Mouse (Mus musculus): ENCODE measurements at regions not wholly inside any gene's neighbourhood (a gene's known extent, or its start where the extent isn't known, plus 50 kb on each side); places are given as distances from the start of the nearest gene placed in this dataset.

GRCm38 (mm10) chr4:100616161-100616915 is 137.7 kb downstream of the Ube2u start:
- H3K27ac ChIP-seq (ENCODE audit: low read depth, low read length) = no peak overlapping the region
- no peaks in the 10 kb centered on the region for H3K36me3 ChIP-seq (ENCODE audit: control insufficient read depth, insufficient read depth, low read length)
- no peak for DNase-seq (ENCODE audit: low spot score)
- no peak for ATAC-seq (replicated peaks; ENCODE audit: low FRiP score)
- no peaks in the 10 kb centered on the region for H3K4me1 ChIP-seq (replicated peaks; ENCODE audit: control insufficient read depth, insufficient read depth, low read length)
- H3K9ac ChIP-seq (ENCODE audit: low read length) = no peak overlapping the region
- 69% methylated on average over 8 of the region's 8 CpGs for WGBS
- no peak overlapping the region for H3K4me3 ChIP-seq (ENCODE audit: low read depth, low read length)
- H3K9me3 ChIP-seq (ENCODE audit: control insufficient read depth, low read length) = no peaks in the 10 kb centered on the region
- no peaks in the 10 kb centered on the region for H3K27me3 ChIP-seq (ENCODE audit: control insufficient read depth, insufficient read depth, low read length)
- H3K4me2 ChIP-seq (ENCODE audit: low read depth, low read length, severe bottlenecking) = no peak overlapping the region

DNA sequence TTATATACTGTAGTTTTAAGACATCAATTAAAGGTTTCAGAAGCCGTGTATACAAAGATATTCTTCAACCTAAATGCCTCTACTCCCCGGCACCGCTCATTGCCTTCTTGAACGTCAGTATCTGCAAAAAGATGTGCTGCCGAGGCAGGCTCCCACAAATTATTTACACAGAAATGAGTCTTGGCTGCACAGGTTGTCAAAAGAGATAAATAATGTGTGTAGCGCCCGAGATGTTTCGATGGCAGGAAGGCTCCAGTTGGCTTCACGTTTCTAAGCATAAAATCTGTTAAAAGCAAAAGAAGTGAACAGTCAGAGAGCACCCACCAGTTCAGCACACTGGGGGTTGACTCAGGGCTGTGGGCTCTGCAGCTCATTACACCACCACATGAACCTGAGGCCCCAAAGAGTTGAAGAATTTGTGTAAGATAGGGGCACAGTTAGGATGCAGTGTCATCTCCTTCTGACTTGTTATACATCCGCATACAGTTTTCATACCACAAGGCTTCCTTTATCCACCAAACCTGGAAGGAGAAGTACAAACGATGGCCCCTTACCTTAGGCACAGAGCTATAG is 138.4 kb downstream of the Ube2u start:
- H3K4me3 ChIP-seq (ENCODE audit: low read depth, low read length) = no peak overlapping the region
- ATAC-seq (replicated peaks; ENCODE audit: low FRiP score) (no peak), DNase-seq (ENCODE audit: low spot score) (no peak)
- no peaks in the 10 kb centered on the region for H3K4me1 ChIP-seq (replicated peaks; ENCODE audit: control insufficient read depth, insufficient read depth, low read length)
- no peaks in the 10 kb centered on the region for H3K36me3 ChIP-seq (ENCODE audit: control insufficient read depth, insufficient read depth, low read length)
- H3K27ac ChIP-seq (ENCODE audit: low read depth, low read length) = no peak overlapping the region
- H3K9me3 ChIP-seq (ENCODE audit: control insufficient read depth, low read length) = no peaks in the 10 kb centered on the region
- H3K4me2 ChIP-seq (ENCODE audit: low read depth, low read length, severe bottlenecking) = no peak overlapping the region
- WGBS = 88% methylated on average over 11 of the region's 11 CpGs
- H3K9ac ChIP-seq (ENCODE audit: low read length) = no peak overlapping the region
- no peaks in the 10 kb centered on the region for H3K27me3 ChIP-seq (ENCODE audit: control insufficient read depth, insufficient read depth, low read length)

- Histone ChIP-seq H3K27me3 (ENCODE audit: control insufficient read depth, insufficient read depth, low read length) (no peaks in the 10 kb centered on the region), H3K27ac (ENCODE audit: low read depth, low read length) (no peak overlapping the region), H3K4me3 (ENCODE audit: low read depth, low read length) (no peak overlapping the region), H3K4me2 (ENCODE audit: low read depth, low read length, severe bottlenecking) (no peak overlapping the region), H3K9me3 (ENCODE audit: control insufficient read depth, low read length) (no peaks in the 10 kb centered on the region), H3K36me3 (ENCODE audit: control insufficient read depth, insufficient read depth, low read length) (no peaks in the 10 kb centered on the region), H3K9ac (ENCODE audit: low read length) (no peak overlapping the region), H3K4me1 (replicated peaks; ENCODE audit: control insufficient read depth, insufficient read depth, low read length) (no peaks in the 10 kb centered on the region)
- ATAC-seq (replicated peaks; ENCODE audit: low FRiP score) (no peak), DNase-seq (ENCODE audit: low spot score) (no peak)
- WGBS = 92% methylated on average over 4 of the region's 5 CpGs
Observed at GRCm38 (mm10) chr4:100624656-100625055, 146.0 kb downstream of the Ube2u start.

DNA sequence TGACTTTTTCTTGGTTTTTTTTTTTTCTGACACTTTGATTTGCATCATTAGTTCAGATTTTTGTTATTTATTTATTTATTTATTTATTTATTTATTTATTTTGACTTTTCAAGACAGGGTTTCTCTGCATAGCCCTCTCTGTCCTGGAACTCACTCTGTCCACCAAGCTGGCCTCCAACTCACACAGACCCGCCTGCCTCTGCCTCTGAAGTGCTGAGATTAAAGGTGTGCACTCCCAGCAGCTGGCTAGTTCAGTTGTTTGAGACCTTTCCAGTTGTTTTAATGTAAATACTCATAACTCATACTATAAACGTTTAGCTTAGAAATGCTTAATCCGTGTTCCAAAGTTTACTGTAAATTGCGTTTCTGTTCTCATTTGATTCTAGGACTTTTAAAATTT is 147.9 kb downstream of the Ube2u start:
- WGBS = 88% methylated on average over 4 of the region's 4 CpGs

DNA sequence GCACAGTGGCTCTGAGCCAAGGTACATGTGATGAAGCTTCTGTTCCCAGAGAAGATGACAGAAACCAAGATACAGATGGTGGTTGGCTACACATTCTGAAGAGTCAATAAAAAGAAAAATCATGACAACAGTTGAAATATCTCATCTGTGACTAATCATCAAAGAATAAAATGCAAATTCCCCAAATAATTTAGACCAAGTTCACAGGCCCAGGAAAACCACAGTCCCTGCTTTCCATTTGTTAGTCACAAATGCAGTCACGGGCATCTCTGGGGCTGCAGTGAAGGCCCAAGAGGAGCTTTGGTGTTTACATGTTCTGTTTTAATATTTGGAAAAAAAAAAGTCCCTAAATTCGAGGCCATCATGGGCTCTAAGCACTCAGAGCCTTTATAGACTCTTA is 142.1 kb upstream of the Cachd1 start:
- DNase-seq (ENCODE audit: low spot score) = no peak
- H3K4me3 ChIP-seq (ENCODE audit: low read depth, low read length) = no peak overlapping the region
- no peaks in the 10 kb centered on the region; the same call in 1 of the 2 replicates for H3K9me3 ChIP-seq (ENCODE audit: control insufficient read depth, low read length)
- H3K27ac ChIP-seq (ENCODE audit: low read depth, low read length) = no peak overlapping the region
- no peak overlapping the region for H3K9ac ChIP-seq (ENCODE audit: low read length)
- H3K36me3 ChIP-seq (ENCODE audit: control insufficient read depth, insufficient read depth, low read length) = no peaks in the 10 kb centered on the region
- WGBS = 83% methylated on average over 2 of the region's 2 CpGs
- ATAC-seq (replicated peaks; ENCODE audit: low FRiP score) = no peak
- no peaks in the 10 kb centered on the region for H3K27me3 ChIP-seq (ENCODE audit: control insufficient read depth, insufficient read depth, low read length)
- peaks cover 2% of the 10 kb centered on the region; the same call in 1 of the 2 replicates for H3K4me1 ChIP-seq (replicated peaks; ENCODE audit: control insufficient read depth, insufficient read depth, low read length)
- no peak overlapping the region for H3K4me2 ChIP-seq (ENCODE audit: low read depth, low read length, severe bottlenecking)

More for the DNA sequence above, 147.9 kb downstream of the Ube2u start:
- Histone ChIP-seq H3K27ac (ENCODE audit: low read depth, low read length) (no peak overlapping the region), H3K4me2 (ENCODE audit: low read depth, low read length, severe bottlenecking) (no peak overlapping the region), H3K27me3 (ENCODE audit: control insufficient read depth, insufficient read depth, low read length) (no peaks in the 10 kb centered on the region), H3K4me3 (ENCODE audit: low read depth, low read length) (no peak overlapping the region), H3K9me3 (ENCODE audit: control insufficient read depth, low read length) (no peaks in the 10 kb centered on the region), H3K4me1 (replicated peaks; ENCODE audit: control insufficient read depth, insufficient read depth, low read length) (no peaks in the 10 kb centered on the region), H3K9ac (ENCODE audit: low read length) (no peak overlapping the region), H3K36me3 (ENCODE audit: control insufficient read depth, insufficient read depth, low read length) (no peaks in the 10 kb centered on the region)
- no peak for ATAC-seq (replicated peaks; ENCODE audit: low FRiP score)
- DNase-seq (ENCODE audit: low spot score) = no peak

GRCm38 (mm10) chr4:100637597-100637996 is 138.9 kb upstream of the Cachd1 start:
- Histone ChIP-seq H3K36me3 (ENCODE audit: control insufficient read depth, insufficient read depth, low read length) (no peaks in the 10 kb centered on the region), H3K4me3 (ENCODE audit: low read depth, low read length) (no peak overlapping the region), H3K4me2 (ENCODE audit: low read depth, low read length, severe bottlenecking) (no peak overlapping the region), H3K4me1 (replicated peaks; ENCODE audit: control insufficient read depth, insufficient read depth, low read length) (peaks cover 2% of the 10 kb centered on the region; the same call in 1 of the 2 replicates), H3K9ac (ENCODE audit: low read length) (no peak overlapping the region), H3K9me3 (ENCODE audit: control insufficient read depth, low read length) (no peaks in the 10 kb centered on the region), H3K27me3 (ENCODE audit: control insufficient read depth, insufficient read depth, low read length) (no peaks in the 10 kb centered on the region), H3K27ac (ENCODE audit: low read depth, low read length) (no peak overlapping the region)
- WGBS = 98% methylated on average over 2 of the region's 2 CpGs
- ATAC-seq (replicated peaks; ENCODE audit: low FRiP score) = no peak
- no peak for DNase-seq (ENCODE audit: low spot score)

GRCm38 (mm10) chr4:100661154-100661553 is 115.3 kb upstream of the Cachd1 start:
- Histone ChIP-seq H3K4me2 (ENCODE audit: low read depth, low read length, severe bottlenecking) (no peak overlapping the region), H3K4me1 (replicated peaks; ENCODE audit: control insufficient read depth, insufficient read depth, low read length) (no peaks in the 10 kb centered on the region), H3K27me3 (ENCODE audit: control insufficient read depth, insufficient read depth, low read length) (no peaks in the 10 kb centered on the region), H3K9me3 (ENCODE audit: control insufficient read depth, low read length) (no peaks in the 10 kb centered on the region), H3K27ac (ENCODE audit: low read depth, low read length) (no peak overlapping the region), H3K9ac (ENCODE audit: low read length) (no peak overlapping the region), H3K36me3 (ENCODE audit: control insufficient read depth, insufficient read depth, low read length) (no peaks in the 10 kb centered on the region), H3K4me3 (ENCODE audit: low read depth, low read length) (no peak overlapping the region)
- WGBS = 88% methylated on average over 1 of the region's 1 CpGs
- ATAC-seq (replicated peaks; ENCODE audit: low FRiP score) (no peak), DNase-seq (ENCODE audit: low spot score) (no peak)

- ATAC-seq (replicated peaks; ENCODE audit: low FRiP score) (no peak), DNase-seq (ENCODE audit: low spot score) (peak; percentile 65)
- H3K27ac ChIP-seq (ENCODE audit: low read depth, low read length) = no peak overlapping the region
- H3K4me3 ChIP-seq (ENCODE audit: low read depth, low read length) = no peak overlapping the region
- no peaks in the 10 kb centered on the region for H3K27me3 ChIP-seq (ENCODE audit: control insufficient read depth, insufficient read depth, low read length)
- no peaks in the 10 kb centered on the region for H3K36me3 ChIP-seq (ENCODE audit: control insufficient read depth, insufficient read depth, low read length)
- no peak overlapping the region for H3K9ac ChIP-seq (ENCODE audit: low read length)
- no peaks in the 10 kb centered on the region for H3K4me1 ChIP-seq (replicated peaks; ENCODE audit: control insufficient read depth, insufficient read depth, low read length)
- no peaks in the 10 kb centered on the region for H3K9me3 ChIP-seq (ENCODE audit: control insufficient read depth, low read length)
- 53% methylated on average over 5 of the region's 5 CpGs for WGBS
- H3K4me2 ChIP-seq (ENCODE audit: low read depth, low read length, severe bottlenecking) = no peak overlapping the region
Observed at GRCm38 (mm10) chr4:100664619-100665264, 111.7 kb upstream of the Cachd1 start.
